Mouse (Mus musculus) ES-E14 (cell line): ENCODE measurements around the gene Lyst.

Experiments used
- HCFC1 ChIP-seq: IDR thresholded peaks from 2 replicates; pipeline ENCODE4 v1.6.1; 2012; ENCODE audit warnings: low read length, inconsistent platforms, borderline replicate concordance; ENCODE audit not compliant: insufficient read depth
- ZNF384 ChIP-seq: IDR thresholded peaks from 2 replicates; pipeline ENCODE4 v1.6.1; 2012; ENCODE audit warnings: low read depth, low read length, inconsistent platforms

DNA sequence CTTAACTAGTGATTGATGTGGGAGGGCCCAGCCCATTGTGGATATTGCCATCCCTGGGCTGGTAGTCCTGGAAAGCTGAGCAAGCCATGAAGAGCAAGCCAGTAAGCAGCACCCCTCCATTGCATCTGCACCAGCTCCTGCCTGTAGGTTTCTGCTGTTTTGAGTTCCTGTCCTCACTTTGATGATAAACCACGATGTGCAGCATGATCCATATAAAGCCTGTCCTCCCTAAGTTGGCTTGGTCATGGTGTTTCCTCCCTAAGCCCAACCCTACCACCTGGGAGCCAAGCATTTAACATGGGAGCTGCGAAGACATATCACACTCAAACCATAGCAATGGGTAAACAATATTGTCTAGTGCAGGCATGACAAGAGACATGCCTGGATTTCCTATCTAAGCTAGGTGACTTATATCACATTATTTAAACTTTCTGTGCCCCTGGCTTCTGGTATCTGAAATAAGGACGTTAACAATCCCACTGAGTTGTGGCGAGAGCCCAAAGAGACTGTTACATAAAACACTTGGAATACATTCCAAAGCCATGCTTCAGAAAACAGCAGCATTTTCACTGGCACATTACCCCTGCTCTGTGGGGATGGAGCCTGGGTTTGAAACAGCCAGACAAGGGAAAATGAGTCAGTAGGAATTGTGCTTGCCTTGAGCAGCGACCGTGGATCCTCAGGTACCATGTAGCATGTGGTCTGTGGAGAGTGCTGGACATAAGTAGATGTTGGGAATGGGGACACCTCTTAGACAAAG lies 41.6 kb upstream of the Lyst start:
- no peak for TF ChIP-seq HCFC1
- TF ChIP-seq ZNF384: no peak
